Mouse (Mus musculus) left cerebral cortex, adult 2 months (tissue): ENCODE results near the gene Extl2. TPM values are rescaled to one million over a fixed set of nuclear protein-coding genes. Genes with fewer than 3 reads are reported as not detected.

Experiments used
- DNase-seq, 2 experiments: peaks; one replicate each; pipeline ENCODE4 v3.0.0; 2021 to 2022; ENCODE audit warnings: low spot score in 2 of 2, mixed read lengths in 1 of 2; ENCODE audit errors: extremely low spot score in 1 of 2
- H3K27ac ChIP-seq: fragments of 200-600 bp; 2 replicates; pipeline ENCODE4 v1.8.1; 2022
- H3K4me3 ChIP-seq: fragments of 200-600 bp; 2 replicates; pipeline ENCODE4 v1.8.1; 2022
- CTCF ChIP-seq: fragments of 200-600 bp; IDR thresholded peaks from 2 replicates; pipeline ENCODE4 v1.8.1; 2022; ENCODE audit warnings: antibody characterized with exemption, mild to moderate bottlenecking, moderate library complexity
- intact Hi-C: fragments of 180-260 bp; cut with DNase I; formaldehyde crosslinking; loops from one replicate; pipeline ENCODE4 v1.15.1; 2025
- microRNA-seq, 2 experiments: library from miRNA; unstranded; fragments of <30 nt; microRNA quantifications; one replicate each; pipeline ENCODE4 v1.2.0; 2021
- total RNA-seq, 2 experiments: library from RNA; stranded (reverse); gene quantifications; 2 replicates each; pipeline ENCODE4 v1.2.3; 2021

The Extl2 gene
- total RNA-seq, 2 experiments from 2014 or later, result 70.4 to 73.0 TPM

DNA sequence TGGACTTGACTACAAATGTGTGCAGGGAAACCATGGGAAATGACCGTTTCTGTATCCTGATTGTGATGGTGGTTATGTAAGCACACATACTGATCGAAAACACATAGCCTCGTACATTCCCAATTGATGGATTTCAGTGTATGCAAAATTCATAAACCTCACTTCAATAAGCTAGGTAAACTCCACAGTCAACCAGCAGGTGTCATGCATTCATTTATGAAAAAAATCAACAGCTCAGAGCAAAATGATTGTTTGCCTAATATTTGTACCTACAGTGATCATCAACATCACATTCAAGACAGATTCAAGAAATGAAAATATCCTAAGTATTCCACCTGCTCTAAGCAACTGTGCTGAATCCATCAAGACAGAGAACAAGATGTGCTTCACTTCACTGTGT, 33.5 kb downstream of the Extl2 start:
- peak; percentile 60 for TF ChIP-seq CTCF
- Histone ChIP-seq H3K27ac (no peak overlapping the region), H3K4me3 (no peak overlapping the region)
- no peak for DNase-seq
- intact Hi-C loops, result loop anchor here (2.0 kb wide), 2 partner anchors 212 to 286 kb away; partner anchors contain the start of gene Gpr88

GRCm38 (mm10) chr3:116046000-116046399, 38.7 kb downstream of the Extl2 start:
- no peak for DNase-seq
- H3K4me3 ChIP-seq, result no peak overlapping the region
- intact Hi-C loops, result no loop called here

DNA sequence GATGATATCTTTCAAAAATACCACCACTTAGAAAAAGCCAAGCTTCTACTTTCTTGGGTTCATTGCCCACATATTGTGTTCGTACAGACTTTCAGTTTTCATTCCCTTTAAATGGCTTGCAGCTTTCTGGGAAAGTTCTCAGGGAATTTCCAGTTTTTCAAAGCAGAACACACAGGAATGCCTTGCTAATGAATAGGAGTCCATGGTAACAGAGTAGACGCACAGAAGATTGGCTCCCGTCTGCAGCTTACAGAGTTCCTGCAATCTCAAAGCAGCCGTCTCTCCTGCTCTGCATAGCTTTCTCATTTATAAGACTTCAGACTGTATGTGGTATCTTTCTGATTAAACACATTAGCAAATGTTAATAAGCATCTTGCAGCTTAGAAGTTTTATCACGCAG, 39.8 kb downstream of the Extl2 start:
- TF ChIP-seq CTCF, result no peak
- Histone ChIP-seq H3K4me3 (no peak overlapping the region), H3K27ac (no peak overlapping the region)
- DNase-seq, result no peak
- intact Hi-C loops, result no loop called here

More at GRCm38 (mm10) chr3:116046000-116046399, 38.7 kb downstream of the Extl2 start:
- no peak for TF ChIP-seq CTCF
- no peak overlapping the region for H3K27ac ChIP-seq

- DNase-seq, result no peak
Measured at GRCm38 (mm10) chr3:116057078-116057477, 49.8 kb downstream of the Extl2 start.

DNA sequence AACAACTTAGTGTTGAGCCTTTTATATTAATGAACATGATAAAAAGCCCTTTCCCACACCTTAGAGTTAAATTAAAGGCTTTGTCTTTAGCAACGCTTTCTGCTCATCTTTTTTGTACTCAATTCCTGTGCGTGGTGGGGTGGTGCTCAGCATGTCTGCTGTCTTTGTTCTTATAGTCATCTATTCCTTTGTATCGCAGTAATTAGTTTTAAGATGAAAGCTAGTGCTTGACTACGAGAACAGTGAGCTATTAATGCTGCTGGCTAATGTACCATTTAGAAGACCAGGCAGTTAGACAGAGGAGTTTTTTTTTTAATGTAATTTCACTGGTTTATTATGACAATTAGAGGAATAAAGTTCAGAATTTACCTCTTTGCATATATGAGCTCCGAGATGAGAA, 53.1 kb downstream of the Extl2 start:
- intact Hi-C loops, result no loop called here
- DNase-seq, result no peak
- H3K27ac ChIP-seq, result no peak overlapping the region
- H3K4me3 ChIP-seq, result no peak overlapping the region
- TF ChIP-seq CTCF, result no peak

More at GRCm38 (mm10) chr3:116057078-116057477, 49.8 kb downstream of the Extl2 start:
- intact Hi-C loops, result no loop called here
- TF ChIP-seq CTCF, result no peak; the same call in 1 of the 2 replicates
- H3K27ac ChIP-seq, result no peak overlapping the region
- H3K4me3 ChIP-seq, result no peak overlapping the region

DNA sequence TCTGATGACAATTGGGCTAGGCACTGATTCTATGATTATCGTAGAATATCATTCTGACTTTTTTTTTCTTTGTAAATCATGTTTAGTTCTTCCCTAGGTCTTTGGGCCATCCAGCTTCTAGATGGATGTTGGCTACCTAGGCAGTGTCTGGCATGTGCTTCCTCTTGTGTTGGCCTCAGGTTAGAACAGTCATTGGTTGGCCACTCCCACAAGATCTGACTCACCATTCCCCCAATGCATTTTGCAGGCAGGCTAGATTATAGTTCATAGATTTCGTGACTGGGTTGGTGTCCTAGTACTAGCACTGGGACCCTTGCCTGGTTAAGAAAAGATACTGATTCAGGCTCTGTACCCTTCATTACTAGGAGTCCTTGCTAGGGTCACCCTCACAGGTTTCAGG, 54.9 kb downstream of the Extl2 start:
- Histone ChIP-seq H3K4me3 (no peak overlapping the region), H3K27ac (no peak overlapping the region)
- no peak for TF ChIP-seq CTCF
- DNase-seq, result no peak
- intact Hi-C loops, result no loop called here

DNA sequence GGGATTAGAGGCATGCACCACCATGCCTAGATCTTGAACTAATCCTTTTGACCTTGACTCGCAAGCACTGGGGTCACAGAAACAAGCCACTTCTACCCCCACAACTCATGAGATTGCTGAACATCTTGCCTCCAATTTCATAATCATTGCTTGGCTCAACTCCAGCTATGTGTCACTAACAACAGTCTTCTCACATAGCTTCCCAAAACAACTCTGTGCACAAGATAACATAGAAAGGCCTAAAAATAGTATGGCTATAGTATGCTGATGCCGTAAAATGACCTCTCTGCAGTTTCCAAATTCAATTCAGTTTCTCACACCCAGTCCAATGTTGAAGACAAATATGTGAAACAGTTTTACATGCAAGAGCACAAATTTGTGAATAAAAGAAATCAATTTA, 65.3 kb downstream of the Extl2 start:
- no peak for TF ChIP-seq CTCF
- Histone ChIP-seq H3K27ac (no peak overlapping the region), H3K4me3 (no peak overlapping the region)
- intact Hi-C loops, result no loop called here
- no peak for DNase-seq

- no peak overlapping the region for H3K27ac ChIP-seq
- intact Hi-C loops, result no loop called here
- TF ChIP-seq CTCF, result no peak
- no peak for DNase-seq
- no peak overlapping the region for H3K4me3 ChIP-seq
Measured at GRCm38 (mm10) chr3:116076739-116077138, 69.5 kb downstream of the Extl2 start.

GRCm38 (mm10) chr3:116078490-116078889, 71.2 kb downstream of the Extl2 start:
- TF ChIP-seq CTCF, result peak; percentile 41
- Histone ChIP-seq H3K4me3 (no peak overlapping the region), H3K27ac (peak overlapping the region; percentile 34; the same call in 1 of the 2 replicates)
- intact Hi-C loops, result no loop called here
- no peak for DNase-seq

Small RNA genes within 50 kb of the gene (microRNA-seq; reads per million reads assigned to microRNA genes)
- 0 reads per million in 2 experiments for gene Mir669n

Other genes starting within 250 kb of the Extl2 start
- gene Dph5, start 119.6 kb upstream of the Extl2 start, total RNA-seq, result 10 to 100 TPM; 11.0 to 12.3 TPM
- 10 to 100 TPM; 22.3 to 25.3 TPM for gene Slc30a7, start 56 bp upstream of the Extl2 start, total RNA-seq
- 10 to 100 TPM; 16.8 to 19.1 TPM for gene Vcam1, start 122.2 kb downstream of the Extl2 start, total RNA-seq
- 10 to 100 TPM; 63.5 to 94.5 TPM for gene Gpr88, start 246.0 kb downstream of the Extl2 start, total RNA-seq